Mouse (Mus musculus): ENCODE data around the gene Srp68.
"Not testable (repeated sequence)": the region's sequence is repeated elsewhere in the genome, so short reads cannot be mapped to it uniquely, and the experiment has no call there.

Gene Srp68

GRCm38 (mm10) chr11:116285770-116286191 lies 11.8 kb upstream of the Srp68 start:
- in situ Hi-C loops (cut with MboI; ENCODE audit: unreplicated experiment in 2 of 2) = loop anchor here in 1 of 2 experiments (5.0 kb wide), 1 partner anchor 33 kb away; no protein-coding TSS in a partner anchor

DNA sequence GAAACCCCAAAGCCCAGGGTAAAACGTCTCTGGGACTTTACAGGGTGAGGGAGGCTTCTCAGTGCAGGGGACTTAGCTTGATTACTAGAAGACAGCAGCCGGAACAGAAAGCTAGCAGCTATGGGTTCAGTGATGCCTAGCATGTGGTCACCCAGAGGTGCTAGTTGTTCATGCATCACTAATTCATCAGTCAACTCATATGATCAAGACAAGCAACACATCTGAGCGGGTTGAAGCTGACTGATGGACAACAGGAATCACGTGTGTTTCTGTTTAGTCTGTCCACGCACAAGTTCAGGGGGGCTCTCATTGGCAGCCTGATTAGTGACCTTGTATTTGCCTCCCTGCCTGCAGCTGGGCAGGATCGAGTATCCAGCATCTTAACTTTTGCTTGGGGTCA lies 10.0 kb upstream of the Srp68 start:
- in situ Hi-C loops (cut with MboI; ENCODE audit: unreplicated experiment in 2 of 2) = no loop called here

DNA sequence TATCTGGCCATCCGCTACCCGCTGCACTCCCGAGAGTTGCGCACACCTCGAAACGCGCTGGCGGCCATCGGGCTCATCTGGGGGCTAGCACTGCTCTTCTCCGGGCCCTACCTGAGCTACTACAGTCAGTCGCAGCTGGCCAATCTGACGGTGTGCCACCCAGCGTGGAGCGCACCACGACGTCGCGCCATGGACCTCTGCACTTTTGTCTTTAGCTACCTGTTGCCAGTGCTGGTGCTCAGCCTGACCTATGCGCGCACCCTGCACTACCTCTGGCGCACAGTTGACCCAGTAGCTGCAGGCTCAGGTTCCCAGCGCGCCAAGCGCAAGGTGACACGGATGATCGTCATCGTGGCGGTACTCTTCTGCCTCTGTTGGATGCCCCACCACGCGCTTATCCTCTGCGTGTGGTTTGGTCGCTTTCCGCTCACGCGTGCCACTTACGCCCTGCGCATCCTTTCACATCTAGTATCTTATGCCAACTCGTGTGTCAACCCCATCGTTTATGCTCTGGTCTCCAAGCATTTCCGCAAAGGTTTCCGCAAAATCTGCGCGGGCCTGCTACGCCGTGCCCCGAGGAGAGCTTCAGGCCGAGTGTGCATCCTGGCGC lies 9.0 kb upstream of the Srp68 start:
- in situ Hi-C loops (cut with MboI; ENCODE audit: unreplicated experiment in 2 of 2) = no loop called here

- in situ Hi-C loops (cut with MboI; ENCODE audit: unreplicated experiment in 2 of 2) = no loop called here
Observed at GRCm38 (mm10) chr11:116282089-116282488, 8.1 kb upstream of the Srp68 start.

DNA sequence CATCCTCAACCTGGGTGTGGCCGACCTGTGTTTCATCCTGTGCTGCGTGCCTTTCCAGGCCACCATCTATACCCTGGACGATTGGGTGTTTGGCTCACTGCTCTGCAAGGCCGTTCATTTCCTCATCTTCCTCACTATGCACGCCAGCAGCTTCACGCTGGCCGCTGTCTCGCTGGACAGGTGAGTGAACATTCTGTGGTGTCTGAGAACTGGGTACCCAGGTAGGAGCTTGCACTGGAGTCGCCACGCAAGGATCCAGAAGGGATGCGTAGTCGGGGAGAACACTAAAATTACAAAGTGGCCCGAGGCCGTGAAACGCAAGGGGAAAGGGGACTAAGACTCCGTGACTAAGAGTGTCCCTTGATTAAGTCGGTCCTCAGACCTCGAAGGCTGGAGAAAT lies 7.7 kb upstream of the Srp68 start:
- in situ Hi-C loops (cut with MboI; ENCODE audit: unreplicated experiment in 2 of 2) = no loop called here

- in situ Hi-C loops (cut with MboI; ENCODE audit: unreplicated experiment in 2 of 2) = no loop called here
Observed at GRCm38 (mm10) chr11:116280751-116281663, 7.0 kb upstream of the Srp68 start, which contains the start of gene Galr2. Gene Galr2 (plus strand): TSS chr11:116280939.

- in situ Hi-C loops (cut with MboI; ENCODE audit: unreplicated experiment in 2 of 2) = not testable (repeated sequence)
Observed at GRCm38 (mm10) chr11:116277184-116277583, 3.2 kb upstream of the Srp68 start.

GRCm38 (mm10) chr11:116273469-116274044 lies 460 bp downstream of the Srp68 start:
- in situ Hi-C loops (cut with MboI; ENCODE audit: unreplicated experiment in 2 of 2) = no loop called here

DNA sequence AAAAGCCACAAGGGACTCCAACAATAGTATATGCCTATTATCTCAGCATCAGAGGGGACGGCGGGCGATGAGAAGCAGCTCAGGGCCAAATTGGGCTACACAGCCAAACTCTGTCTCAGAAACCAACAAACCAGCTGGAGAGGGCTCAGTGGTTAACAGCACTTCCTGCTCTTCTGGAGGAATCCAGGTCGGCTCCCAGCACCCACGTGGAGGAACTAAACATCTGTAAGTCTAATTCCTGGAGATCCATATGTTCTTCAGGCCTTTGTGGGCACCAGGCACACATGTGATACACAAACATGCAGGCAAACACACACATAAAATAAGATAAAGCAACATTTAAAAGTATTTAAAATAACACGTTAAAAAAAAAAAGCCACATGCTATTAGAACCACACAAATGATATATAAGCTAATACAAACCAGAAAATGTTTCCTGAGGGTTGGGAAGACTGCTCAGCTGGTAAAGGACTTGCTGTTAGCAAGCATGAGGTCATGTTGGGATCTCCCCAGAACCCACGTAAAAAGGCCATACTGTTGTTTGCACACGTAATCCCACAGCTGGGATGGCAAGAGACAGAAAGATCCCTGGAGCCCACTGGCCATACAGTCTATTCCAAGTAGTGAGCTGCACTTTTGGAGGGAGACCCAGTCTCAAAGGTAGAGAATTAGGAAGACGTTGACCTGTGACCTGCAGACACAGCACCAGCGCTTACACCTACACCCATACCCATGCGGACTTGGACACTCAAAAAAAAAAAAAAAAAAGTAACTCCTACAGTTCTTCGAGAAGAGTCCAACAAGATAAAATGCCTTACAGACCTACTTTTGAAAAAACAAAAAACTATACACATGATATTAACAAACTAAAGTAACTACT lies 1.2 kb downstream of the Srp68 start:
- in situ Hi-C loops (cut with MboI; ENCODE audit: unreplicated experiment in 2 of 2) = no loop called here

DNA sequence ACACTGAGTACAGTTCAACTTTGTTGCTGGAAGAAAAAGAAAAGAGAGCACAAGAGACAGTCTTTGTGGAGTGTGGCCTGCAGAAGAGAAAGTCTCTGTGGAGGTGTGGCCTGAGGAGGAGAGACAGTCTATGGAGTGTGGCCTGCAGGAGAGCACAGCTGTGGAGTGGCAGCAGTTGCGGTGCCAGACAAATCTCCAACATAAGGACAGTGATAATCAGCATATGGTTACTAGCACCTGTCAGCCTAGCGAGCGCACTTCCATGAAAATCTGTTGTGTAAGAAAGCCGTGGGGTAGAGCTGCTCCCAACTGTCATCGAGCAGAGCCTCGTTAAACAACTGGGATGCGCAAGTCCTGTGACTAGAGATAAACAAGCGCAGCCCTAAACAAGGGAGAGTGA lies 4.5 kb downstream of the Srp68 start:
- in situ Hi-C loops (cut with MboI; ENCODE audit: unreplicated experiment in 2 of 2) = no loop called here

- in situ Hi-C loops (cut with MboI; ENCODE audit: unreplicated experiment in 2 of 2) = no loop called here
Observed at GRCm38 (mm10) chr11:116268313-116268712, 5.7 kb downstream of the Srp68 start.

GRCm38 (mm10) chr11:116267637-116268036 lies 6.4 kb downstream of the Srp68 start:
- in situ Hi-C loops (cut with MboI; ENCODE audit: unreplicated experiment in 2 of 2) = no loop called here

GRCm38 (mm10) chr11:116265850-116266249 lies 8.2 kb downstream of the Srp68 start:
- in situ Hi-C loops (cut with MboI; ENCODE audit: unreplicated experiment in 2 of 2) = no loop called here

DNA sequence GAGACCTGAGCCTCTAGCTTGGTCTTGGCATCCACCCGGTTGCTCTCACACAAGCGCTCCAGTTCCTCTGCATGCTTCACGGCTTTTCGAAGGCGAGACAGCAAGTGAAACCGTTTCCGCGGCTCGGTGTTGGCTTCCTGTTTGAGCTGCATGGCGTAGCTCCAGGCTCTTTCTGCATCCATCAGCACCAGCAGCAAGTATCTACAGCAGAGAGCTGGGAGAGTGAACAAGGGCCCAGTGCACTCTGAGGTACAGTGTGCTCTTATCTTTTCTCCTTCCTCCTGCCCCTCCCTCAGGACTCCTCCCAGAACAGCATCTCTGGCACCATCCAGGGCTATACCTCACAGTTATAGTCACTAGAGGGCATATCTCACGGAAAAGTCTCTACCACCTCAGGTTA lies 8.7 kb downstream of the Srp68 start:
- in situ Hi-C loops (cut with MboI; ENCODE audit: unreplicated experiment in 2 of 2) = no loop called here

DNA sequence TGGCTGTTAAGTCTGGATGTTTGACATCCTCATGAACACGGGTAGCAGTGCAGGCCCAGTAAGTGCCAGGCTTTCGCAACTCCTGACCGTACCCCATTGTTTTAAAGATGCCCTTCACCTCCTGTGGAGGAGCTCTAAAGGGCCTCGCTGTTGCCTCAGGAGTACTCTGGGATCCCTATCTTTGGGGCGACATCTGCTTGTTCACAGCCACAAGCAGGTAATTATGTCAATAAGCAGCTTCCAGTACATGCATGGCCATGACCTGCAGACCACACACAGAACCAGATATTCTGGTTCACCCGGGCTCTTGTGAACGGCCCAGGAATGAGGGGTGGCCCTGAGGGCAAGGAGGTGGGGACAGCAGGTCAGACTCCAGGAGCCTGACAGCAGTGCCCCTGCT lies 13.8 kb downstream of the Srp68 start:
- in situ Hi-C loops (cut with MboI; ENCODE audit: unreplicated experiment in 2 of 2) = no loop called here

DNA sequence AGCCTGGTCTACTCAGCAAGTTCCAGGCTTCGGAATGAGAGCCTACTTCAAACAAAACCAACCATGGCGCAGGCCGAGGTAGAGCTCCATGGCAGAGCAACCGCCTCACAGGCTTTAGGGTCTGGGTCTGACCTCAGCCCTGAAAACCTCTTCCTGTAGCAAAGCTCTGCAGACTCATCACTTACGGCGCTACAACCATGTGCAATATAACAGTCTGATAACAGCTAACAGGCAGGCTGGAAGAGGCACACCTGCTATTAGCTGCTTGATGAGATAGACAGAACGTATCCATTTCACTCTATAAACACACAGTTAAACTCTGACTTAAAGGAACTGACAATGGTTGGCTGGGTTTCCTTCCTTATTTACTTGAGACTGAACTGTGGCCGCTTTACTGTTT lies 14.6 kb downstream of the Srp68 start:
- in situ Hi-C loops (cut with MboI; ENCODE audit: unreplicated experiment in 2 of 2) = no loop called here

GRCm38 (mm10) chr11:116255982-116256675 lies 17.9 kb downstream of the Srp68 start:
- in situ Hi-C loops (cut with MboI; ENCODE audit: unreplicated experiment in 2 of 2) = no loop called here

- in situ Hi-C loops (cut with MboI; ENCODE audit: unreplicated experiment in 2 of 2) = no loop called here
Observed at GRCm38 (mm10) chr11:116255090-116255981, 18.7 kb downstream of the Srp68 start.

DNA sequence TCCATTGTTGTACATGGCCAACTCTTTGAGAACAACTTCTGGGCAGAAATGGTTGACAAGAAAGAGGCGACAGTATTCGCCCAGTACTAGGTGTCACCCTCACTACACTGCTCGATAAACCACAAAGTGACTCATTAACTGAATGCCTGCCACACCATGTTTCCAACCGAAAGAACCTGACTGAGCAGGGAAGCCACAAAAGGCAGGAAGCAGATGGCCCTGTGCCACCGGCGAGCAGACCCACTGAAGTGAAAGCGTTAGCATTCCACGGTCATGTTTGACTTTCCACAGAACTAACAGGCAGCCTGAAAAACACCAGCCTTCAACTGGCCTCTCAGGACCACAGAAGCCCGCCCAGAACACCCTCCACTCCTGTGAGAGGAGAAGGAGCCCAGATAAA lies 19.4 kb downstream of the Srp68 start:
- in situ Hi-C loops (cut with MboI; ENCODE audit: unreplicated experiment in 2 of 2) = loop anchor here in 1 of 2 experiments (5.0 kb wide), 1 partner anchor 33 kb away; no protein-coding TSS in a partner anchor

All from v-Abl transformed pro-B cells (cell line).